Mouse (Mus musculus) adrenal gland, postnatal 14 days (tissue): ENCODE data around the gene Alkbh4. TPM values are rescaled to one million over a fixed set of nuclear protein-coding genes. Genes with fewer than 3 reads are reported as not detected.

ENCODE experiments used
- DNase-seq: peaks from one replicate; pipeline ENCODE4 v3.0.0; 2021; ENCODE audit warnings: mixed read lengths
- microRNA-seq, 2 experiments: library from miRNA; unstranded; fragments of <30 nt; microRNA quantifications; one replicate each; pipeline ENCODE4 v1.2.0; 2021
- total RNA-seq: library from RNA; stranded (reverse); gene quantifications from 2 replicates; pipeline ENCODE4 v1.2.3, GENCODE M21; 2021

Gene Alkbh4
- total RNA-seq, 1 experiment from 2014 or later = 7.2 TPM

GRCm38 (mm10) chr5:136181197-136181596, 45.3 kb downstream of the Alkbh4 start:
- no peak for DNase-seq

GRCm38 (mm10) chr5:136182049-136182448, 46.1 kb downstream of the Alkbh4 start:
- no peak for DNase-seq

DNA sequence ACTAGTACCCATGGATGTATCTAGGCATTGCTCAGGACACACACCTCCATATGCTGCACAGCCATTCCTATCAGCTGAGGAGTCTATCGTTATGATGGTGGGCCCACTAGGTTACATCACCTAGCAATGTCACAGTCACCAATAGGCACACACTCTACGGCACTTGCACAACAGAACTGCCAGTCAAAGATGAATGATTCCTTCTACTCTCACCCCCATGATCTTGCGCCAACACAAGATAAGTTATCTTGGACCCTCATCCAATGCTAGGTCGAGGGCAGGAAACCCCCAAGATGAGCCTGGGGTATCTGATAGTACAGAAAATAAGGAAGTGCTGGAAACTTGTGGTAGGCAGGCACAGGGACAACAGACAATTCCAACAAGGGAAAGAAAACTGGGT, 46.9 kb downstream of the Alkbh4 start:
- no peak for DNase-seq

DNA sequence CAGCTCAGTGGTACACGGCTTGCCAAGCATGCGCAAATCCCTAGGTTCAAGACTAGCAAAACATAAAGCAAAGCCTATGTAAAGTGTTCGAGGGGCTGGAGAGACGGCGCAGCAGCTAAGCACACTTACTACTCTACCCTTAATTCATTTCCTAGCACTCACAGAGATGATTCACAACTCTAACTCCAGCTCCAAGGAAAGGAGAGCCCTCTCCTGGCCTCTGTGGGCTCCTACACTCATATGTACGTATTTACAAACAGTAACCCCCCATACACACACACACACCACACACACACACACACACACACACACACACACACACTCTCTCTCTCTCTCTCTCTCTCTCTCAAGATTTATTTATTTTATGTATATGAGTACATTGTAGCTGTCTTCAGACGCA, 47.8 kb downstream of the Alkbh4 start:
- no peak for DNase-seq

DNA sequence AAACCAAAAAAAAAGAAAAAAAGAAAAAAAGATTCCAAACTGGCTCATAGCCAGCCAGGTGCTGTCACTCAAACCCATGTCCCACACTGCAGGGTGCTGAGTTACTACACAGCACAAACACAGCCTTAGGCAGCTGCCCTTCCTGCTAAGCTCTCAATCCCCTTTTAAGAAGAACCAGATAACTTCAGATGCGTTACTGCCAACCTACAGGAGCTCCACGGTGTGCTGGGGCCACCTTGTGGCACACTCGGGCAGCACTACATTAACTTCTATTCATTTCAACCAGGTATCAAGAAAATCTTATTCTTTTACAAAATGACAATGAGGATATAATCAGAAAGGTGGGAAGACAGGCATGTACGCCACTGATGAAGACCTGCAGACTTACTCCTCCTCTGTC, 50.8 kb downstream of the Alkbh4 start:
- DNase-seq = peak; percentile 59

Small RNA genes within 50 kb of the gene (microRNA-seq; reads per million reads assigned to microRNA genes)
- 0.76 to 0.85 reads per million in 2 experiments for gene Mir7035

Other genes with a start within 250 kb of the Alkbh4 start
- 64.7 and 97.7 TPM in 2 replicates for gene Hspb1, start 248.2 kb upstream of the Alkbh4 start, total RNA-seq
- 462 and 482 TPM in 2 replicates for gene Ywhag, start 201.5 kb upstream of the Alkbh4 start, total RNA-seq
- gene Ssc4d, start 161.6 kb upstream of the Alkbh4 start, total RNA-seq = 2.1 and 3.1 TPM in 2 replicates
- gene Zp3, start 156.0 kb upstream of the Alkbh4 start, total RNA-seq = not detected in 2 replicates
- 15.4 and 15.5 TPM in 2 replicates for gene Dtx2, start 141.3 kb upstream of the Alkbh4 start, total RNA-seq
- 8.2 and 11.7 TPM in 2 replicates for gene Upk3b, start 97.7 kb upstream of the Alkbh4 start, total RNA-seq
- gene Upk3bl, start 81.7 kb upstream of the Alkbh4 start, total RNA-seq = not detected in 2 replicates
- 9.1 and 13.8 TPM in 2 replicates for gene Rasa4, start 52.2 kb upstream of the Alkbh4 start, total RNA-seq
- gene Polr2j, start 19.5 kb upstream of the Alkbh4 start, total RNA-seq = 82.7 and 86.4 TPM in 2 replicates
- 11.2 and 15.5 TPM in 2 replicates for gene Lrwd1, start 72 bp upstream of the Alkbh4 start, total RNA-seq
- gene Orai2, start 34.6 kb downstream of the Alkbh4 start, total RNA-seq = 2.6 and 12.4 TPM in 2 replicates
- gene Prkrip1, start 62.8 kb downstream of the Alkbh4 start, total RNA-seq = 31.8 and 36.4 TPM in 2 replicates
- 21.9 and 24.5 TPM in 2 replicates for gene Sh2b2, start 110.4 kb downstream of the Alkbh4 start, total RNA-seq